Mouse (Mus musculus) MEL (cell line): Measurements from ENCODE around the gene Elovl3. TPM values are rescaled to one million over a fixed set of nuclear protein-coding genes. Genes with fewer than 3 reads are reported as not detected.

Source experiments
- DNase-seq: peaks from one replicate; pipeline ENCODE4 v3.0.0; 2011; ENCODE audit warnings: low read depth, low spot score
- H3K27ac ChIP-seq: 2 replicates; pipeline ENCODE4 v1.5.1; 2012; ENCODE audit warnings: low read depth, mild to moderate bottlenecking, control low read depth, low read length, moderate library complexity; ENCODE audit not compliant: control insufficient read depth
- H3K27me3 ChIP-seq, 2 experiments: fragments of 150-350 bp in 1 of 2; sonication (generic) in 1 of 2; 2 replicates each; pipeline ENCODE4 v1.6.1; 2012; ENCODE audit warnings: low read length in 2 of 2, mild to moderate bottlenecking in 2 of 2, improper control_type of control experiment in 1 of 2, moderate library complexity in 1 of 2; ENCODE audit not compliant: insufficient read depth in 2 of 2, control insufficient read depth in 1 of 2
- H3K36me3 ChIP-seq, 2 experiments: 2 replicates each; pipeline ENCODE4 v1.6.1; 2012 to 2014; ENCODE audit warnings: low read length in 2 of 2, improper control_type of control experiment in 1 of 2, inconsistent platforms in 1 of 2, mild to moderate bottlenecking in 1 of 2; ENCODE audit not compliant: insufficient read depth in 2 of 2, control insufficient read depth in 1 of 2
- H3K4me1 ChIP-seq, 2 experiments: fragments of 150-350 bp in 1 of 2; sonication (generic) in 1 of 2; 2 replicates each; pipeline ENCODE4 v1.6.1; 2012; ENCODE audit warnings: low read length in 2 of 2, improper control_type of control experiment in 1 of 2, mild to moderate bottlenecking in 1 of 2; ENCODE audit not compliant: insufficient read depth in 2 of 2, control insufficient read depth in 1 of 2
- H3K4me3 ChIP-seq, 2 experiments: fragments of 150-350 bp in 1 of 2; sonication (generic) in 1 of 2; 2 replicates each; pipeline ENCODE4 v1.5.1; 2012; ENCODE audit warnings: low read depth in 2 of 2, low read length in 2 of 2, mild to moderate bottlenecking in 2 of 2, moderate library complexity in 2 of 2, control low read depth in 1 of 2, improper control_type of control experiment in 1 of 2; ENCODE audit not compliant: control insufficient read depth in 1 of 2, insufficient read depth in 1 of 2
- H3K79me2 ChIP-seq: 2 replicates; pipeline ENCODE4 v1.6.1; 2012; ENCODE audit warnings: mild to moderate bottlenecking, low read length, moderate library complexity; ENCODE audit not compliant: control insufficient read depth, poor library complexity, insufficient read depth
- H3K9ac ChIP-seq: 2 replicates; pipeline ENCODE4 v1.6.1; 2012; ENCODE audit warnings: low read depth, mild to moderate bottlenecking, control low read depth, low read length, moderate library complexity; ENCODE audit not compliant: control insufficient read depth, poor library complexity, severe bottlenecking
- H3K9me3 ChIP-seq: fragments of 150-350 bp; sonication (generic); replicated peaks from 2 replicates; pipeline ENCODE4 v1.6.1; 2012; ENCODE audit warnings: mild to moderate bottlenecking, low read length, improper control_type of control experiment, moderate library complexity; ENCODE audit not compliant: insufficient read depth
- BHLHE40 ChIP-seq: IDR thresholded peaks from 2 replicates; pipeline ENCODE4 v1.6.1; 2012; ENCODE audit warnings: low read depth, mild to moderate bottlenecking, inconsistent platforms, low read length, improper control_type of control experiment, borderline replicate concordance
- CHD1 ChIP-seq: IDR thresholded peaks from 2 replicates; pipeline ENCODE4 v1.6.1; 2012; ENCODE audit warnings: low read depth, mild to moderate bottlenecking, inconsistent platforms, low read length, improper control_type of control experiment
- CHD2 ChIP-seq: IDR thresholded peaks from 2 replicates; pipeline ENCODE4 v1.6.1; 2011; ENCODE audit warnings: low read length, improper control_type of control experiment
- CTCF ChIP-seq, 3 experiments: IDR thresholded peaks in 2 of 3; conservative IDR thresholded peaks in 1 of 3; 2 replicates each; pipeline ENCODE4 v1.5.1; 2011 to 2012; ENCODE audit warnings: low read length in 3 of 3, low read depth in 2 of 3, mild to moderate bottlenecking in 2 of 3, improper control_type of control experiment in 1 of 3, inconsistent platforms in 1 of 3, mixed read lengths in 1 of 3, moderate library complexity in 1 of 3; ENCODE audit not compliant: control insufficient read depth in 1 of 3, insufficient read depth in 1 of 3, poor library complexity in 1 of 3, severe bottlenecking in 1 of 3
- ELF1 ChIP-seq: IDR thresholded peaks from 2 replicates; pipeline ENCODE4 v1.6.1; 2014; ENCODE audit warnings: low read depth, mild to moderate bottlenecking, inconsistent platforms, low read length, improper control_type of control experiment, moderate library complexity
- EP300 ChIP-seq, 2 experiments: IDR thresholded peaks; 2 replicates each; pipeline ENCODE4 v1.6.1; 2011; ENCODE audit warnings: improper control_type of control experiment in 2 of 2, low read length in 2 of 2, low read depth in 1 of 2, mild to moderate bottlenecking in 1 of 2
- ETS1 ChIP-seq: IDR thresholded peaks from 2 replicates; pipeline ENCODE4 v1.6.1; 2012; ENCODE audit warnings: low read depth, mild to moderate bottlenecking, inconsistent platforms, low read length, improper control_type of control experiment, moderate library complexity
- GABPA ChIP-seq: IDR thresholded peaks from 2 replicates; pipeline ENCODE4 v1.6.1; 2012; ENCODE audit warnings: low read depth, mild to moderate bottlenecking, inconsistent platforms, low read length, improper control_type of control experiment, moderate library complexity
- GATA1 ChIP-seq: IDR thresholded peaks from 2 replicates; pipeline ENCODE4 v1.6.1; 2011; ENCODE audit warnings: low read depth, low read length, improper control_type of control experiment
- HCFC1 ChIP-seq: IDR thresholded peaks from 2 replicates; pipeline ENCODE4 v1.6.1; 2012; ENCODE audit warnings: low read depth, mild to moderate bottlenecking, inconsistent platforms, low read length, improper control_type of control experiment, moderate library complexity
- JUND ChIP-seq: IDR thresholded peaks from 2 replicates; pipeline ENCODE4 v1.6.1; 2011; ENCODE audit warnings: low read depth, mild to moderate bottlenecking, improper control_type of control experiment, low read length
- KAT2A ChIP-seq: conservative IDR thresholded peaks from 2 replicates; pipeline ENCODE4 v1.6.1; 2012; ENCODE audit warnings: low read depth, low read length, improper control_type of control experiment, inconsistent platforms
- MAFK ChIP-seq: IDR thresholded peaks from 2 replicates; pipeline ENCODE4 v1.6.1; 2011; ENCODE audit warnings: low read depth, mild to moderate bottlenecking, low read length, improper control_type of control experiment, borderline replicate concordance
- MAX ChIP-seq: IDR thresholded peaks from 2 replicates; pipeline ENCODE4 v1.6.1; 2011; ENCODE audit warnings: low read length, improper control_type of control experiment
- MAZ ChIP-seq: IDR thresholded peaks from 2 replicates; pipeline ENCODE4 v1.6.1; 2012; ENCODE audit warnings: low read depth, mild to moderate bottlenecking, inconsistent platforms, low read length, improper control_type of control experiment
- MEF2A ChIP-seq: IDR thresholded peaks from 2 replicates; pipeline ENCODE4 v1.6.1; 2014; ENCODE audit warnings: low read depth, mild to moderate bottlenecking, inconsistent platforms, low read length, improper control_type of control experiment; ENCODE audit not compliant: poor library complexity, insufficient replicate concordance, severe bottlenecking; ENCODE audit errors: extremely low read depth
- MXI1 ChIP-seq: IDR thresholded peaks from 2 replicates; pipeline ENCODE4 v1.6.1; 2011; ENCODE audit warnings: mild to moderate bottlenecking, low read depth, low read length, improper control_type of control experiment
- MYB ChIP-seq: IDR thresholded peaks from 2 replicates; pipeline ENCODE4 v1.6.1; 2011; ENCODE audit warnings: mild to moderate bottlenecking, low read depth, low read length, improper control_type of control experiment
- MYC ChIP-seq: IDR thresholded peaks from 2 replicates; pipeline ENCODE4 v1.6.1; 2011; ENCODE audit warnings: low read depth, mild to moderate bottlenecking, low read length, improper control_type of control experiment, moderate library complexity
- NELFE ChIP-seq: IDR thresholded peaks from 2 replicates; pipeline ENCODE4 v1.6.1; 2011; ENCODE audit warnings: low read depth, low read length, improper control_type of control experiment
- NRF1 ChIP-seq: IDR thresholded peaks from 2 replicates; pipeline ENCODE4 v1.6.1; 2014; ENCODE audit warnings: low read depth, mild to moderate bottlenecking, inconsistent platforms, low read length, improper control_type of control experiment, moderate library complexity; ENCODE audit not compliant: poor library complexity, insufficient read depth, severe bottlenecking
- POLR2A ChIP-seq, 2 experiments: IDR thresholded peaks; 2 replicates each; pipeline ENCODE4 v1.6.1; 2011 to 2012; ENCODE audit warnings: low read length in 2 of 2, mild to moderate bottlenecking in 2 of 2, control low read depth in 1 of 2, improper control_type of control experiment in 1 of 2, low read depth in 1 of 2, moderate library complexity in 1 of 2; ENCODE audit not compliant: control insufficient read depth in 1 of 2, insufficient read depth in 1 of 2, poor library complexity in 1 of 2
- POLR2AphosphoS2 ChIP-seq: IDR thresholded peaks from 2 replicates; pipeline ENCODE4 v1.6.1; 2011; ENCODE audit warnings: low read length, improper control_type of control experiment
- POLR2AphosphoS5 ChIP-seq: IDR thresholded peaks from 2 replicates; pipeline ENCODE4 v1.6.1; 2012; ENCODE audit warnings: low read depth, borderline replicate concordance, mild to moderate bottlenecking, inconsistent platforms, low read length, moderate library complexity, mixed read lengths
- RAD21 ChIP-seq: IDR thresholded peaks from 2 replicates; pipeline ENCODE4 v1.6.1; 2011; ENCODE audit warnings: mild to moderate bottlenecking, low read depth, low read length, improper control_type of control experiment
- RCOR1 ChIP-seq: IDR thresholded peaks from 2 replicates; pipeline ENCODE4 v1.6.1; 2012; ENCODE audit warnings: low read depth, mild to moderate bottlenecking, inconsistent platforms, low read length, improper control_type of control experiment
- SIN3A ChIP-seq: IDR thresholded peaks from 2 replicates; pipeline ENCODE4 v1.6.1; 2012; ENCODE audit warnings: low read length, improper control_type of control experiment, inconsistent platforms
- SMC3 ChIP-seq: IDR thresholded peaks from 2 replicates; pipeline ENCODE4 v1.6.1; 2011; ENCODE audit warnings: low read depth, low read length, improper control_type of control experiment
- TAL1 ChIP-seq: IDR thresholded peaks from 2 replicates; pipeline ENCODE4 v1.6.1; 2012; ENCODE audit warnings: mild to moderate bottlenecking, inconsistent platforms, low read length, moderate library complexity, mixed read lengths
- TBP ChIP-seq: IDR thresholded peaks from 2 replicates; pipeline ENCODE4 v1.8.0; 2011; ENCODE audit warnings: low read depth, low read length, improper control_type of control experiment
- TCF12 ChIP-seq: IDR thresholded peaks from 2 replicates; pipeline ENCODE4 v1.6.1; 2014; ENCODE audit warnings: low read depth, mild to moderate bottlenecking, inconsistent platforms, low read length, improper control_type of control experiment, moderate library complexity
- UBTF ChIP-seq: IDR thresholded peaks from 2 replicates; pipeline ENCODE4 v1.6.1; 2012; ENCODE audit warnings: low read depth, mild to moderate bottlenecking, inconsistent platforms, low read length, improper control_type of control experiment, moderate library complexity, borderline replicate concordance; ENCODE audit not compliant: insufficient read depth
- USF1 ChIP-seq: IDR thresholded peaks from 2 replicates; pipeline ENCODE4 v1.6.1; 2014; ENCODE audit warnings: low read depth, mild to moderate bottlenecking, inconsistent platforms, low read length, improper control_type of control experiment, moderate library complexity
- USF2 ChIP-seq, 2 experiments: IDR thresholded peaks; 2 replicates each; pipeline ENCODE4 v1.6.1; 2011 to 2012; ENCODE audit warnings: improper control_type of control experiment in 2 of 2, low read length in 2 of 2, borderline replicate concordance in 1 of 2, inconsistent platforms in 1 of 2, low read depth in 1 of 2, mild to moderate bottlenecking in 1 of 2; ENCODE audit not compliant: insufficient read depth in 1 of 2
- ZC3H11A ChIP-seq: IDR thresholded peaks from 2 replicates; pipeline ENCODE4 v1.6.1; 2012; ENCODE audit warnings: low read depth, mild to moderate bottlenecking, inconsistent platforms, low read length, improper control_type of control experiment
- ZKSCAN1 ChIP-seq: IDR thresholded peaks from 2 replicates; pipeline ENCODE4 v1.6.1; 2012; ENCODE audit warnings: low read depth, mild to moderate bottlenecking, inconsistent platforms, low read length, improper control_type of control experiment, moderate library complexity
- ZMIZ1 ChIP-seq: IDR thresholded peaks from 2 replicates; pipeline ENCODE4 v1.6.1; 2012; ENCODE audit warnings: low read depth, mild to moderate bottlenecking, inconsistent platforms, low read length, improper control_type of control experiment, moderate library complexity
- ZNF384 ChIP-seq: IDR thresholded peaks from 2 replicates; pipeline ENCODE4 v1.6.1; 2012; ENCODE audit warnings: low read depth, mild to moderate bottlenecking, inconsistent platforms, low read length, improper control_type of control experiment
- polyA plus RNA-seq, 2 experiments: library from polyadenylated mRNA; stranded (reverse) in 1 of 2; unstranded in 1 of 2; fragments of >175 nt in 1 of 2; fragments of >200 nt in 1 of 2; gene quantifications; 2 replicates each; pipeline versions ENCODE4 v1.2.1 to v1.2.4; 2012; ENCODE audit warnings: low replicate concordance in 2 of 2, low read depth in 1 of 2; ENCODE audit not compliant: insufficient read length in 2 of 2, insufficient read depth in 1 of 2, missing spikeins in 1 of 2
- total RNA-seq: library from RNA; depleted of rRNA; stranded (reverse); fragments of 300-350 nt; gene quantifications from 2 replicates; pipeline ENCODE4 v1.2.3, GENCODE M21; 2012

The Elovl3 gene
- total and polyA plus RNA-seq, 3 experiments = 1.2 to 2.3 TPM; not detected in 1

GRCm38 (mm10) chr19:46148372-46148760, 16.7 kb downstream of the Elovl3 start:
- Histone ChIP-seq H3K9me3 (no peaks in the 10 kb centered on the region), H3K9ac (peak overlapping the region; percentile 46), H3K27me3 (peaks cover 4 to 10% of the 10 kb centered on the region in 2 experiments)
- TF ChIP-seq RCOR1 (no peak), BHLHE40 (0 out of 2 replicates have a peak, but pooled peaks have one; percentile 22), NELFE (no peak), USF1 (peak; percentile 91), MEF2A (no peak), ETS1 (no peak), USF2 (IDR thresholded peaks at IDR 0.05; ENCODE audit: borderline replicate concordance in 1 of 2, insufficient read depth in 1 of 2, low read depth in 1 of 2, low read length in 2 of 2) (peak in 1 of 2 experiments; percentile 55; a peak in 2 of 4 replicates), HCFC1 (0 out of 2 replicates have a peak, but pooled peaks have one; percentile 26), MAZ (no peak), TBP (0 out of 2 replicates have a peak, but pooled peaks have one; percentile 15), POLR2AphosphoS2 (no peak), ZNF384 (no peak), UBTF (no peak), SMC3 (no peak), ZKSCAN1 (no peak), MYC (peak; percentile 56; the same call in 1 of the 2 replicates), MYB (no peak), POLR2A (IDR thresholded peaks at IDR 0.05; ENCODE audit: control insufficient read depth in 1 of 2, insufficient read depth in 1 of 2, low read depth in 1 of 2, low read length in 2 of 2, poor library complexity in 1 of 2) (no peak), MAFK (no peak), KAT2A (no peak), EP300 (IDR thresholded peaks at IDR 0.05; ENCODE audit: low read depth in 1 of 2, low read length in 2 of 2) (no peak), GATA1 (no peak), NRF1 (no peak), MXI1 (peak; percentile 100), CHD2 (no peak), ZMIZ1 (no peak), ZC3H11A (no peak), TAL1 (no peak), POLR2AphosphoS5 (no peak), SIN3A (peak; percentile 98), CHD1 (no peak), CTCF (IDR thresholded peaks at IDR 0.05 in 2 of 3, conservative IDR thresholded peaks at IDR 0.05 in 1 of 3; ENCODE audit: control insufficient read depth in 1 of 3, insufficient read depth in 1 of 3, low read depth in 2 of 3, low read length in 3 of 3, poor library complexity in 1 of 3, severe bottlenecking in 1 of 3) (no peak), TCF12 (no peak), MAX (peak; percentile 95), GABPA (no peak), JUND (no peak), ELF1 (no peak), RAD21 (no peak)

More at GRCm38 (mm10) chr19:46148372-46148760, 16.7 kb downstream of the Elovl3 start:
- Histone ChIP-seq H3K4me1 (peaks cover 0 to 7% of the 10 kb centered on the region in 2 experiments), H3K79me2 (peaks cover 10% of the 10 kb centered on the region), H3K4me3 (peak overlapping the region; percentile 66 to 77), H3K27ac (no peak overlapping the region), H3K36me3 (peaks cover 0 to 6% of the 10 kb centered on the region in 2 experiments; a peak in 2 of 4 replicates)
- peak; percentile 97 for DNase-seq
